Mouse (Mus musculus) lung, adult 2 months (tissue): ENCODE measurements around the gene Stt3b. TPM values are rescaled to one million over a fixed set of nuclear protein-coding genes. Genes with fewer than 3 reads are reported as not detected.
"Not testable (repeated sequence)": the region's sequence is repeated elsewhere in the genome, so short reads cannot be mapped to it uniquely, and the experiment has no call there.

ENCODE experiments used
- DNase-seq: peaks from one replicate; pipeline ENCODE4 v3.0.0; 2022
- H3K4me1 ChIP-seq: fragments of 200-500 bp; 2 replicates; pipeline ENCODE4 v1.6.1; 2011; ENCODE audit warnings: low read length; ENCODE audit not compliant: control insufficient read depth, insufficient read depth
- H3K4me3 ChIP-seq: fragments of 200-500 bp; replicated peaks from 2 replicates; pipeline ENCODE3; 2011; ENCODE audit warnings: low read depth, mild to moderate bottlenecking, control low read depth, low read length; ENCODE audit errors: extremely low read depth
- CTCF ChIP-seq: fragments of 200-500 bp; IDR thresholded peaks from 2 replicates; pipeline ENCODE4 v1.5.1; 2011; ENCODE audit warnings: mild to moderate bottlenecking, low read length, control low read depth; ENCODE audit not compliant: insufficient read depth
- POLR2A ChIP-seq: fragments of 200-500 bp; IDR thresholded peaks from 2 replicates; pipeline ENCODE4 v1.6.1; 2011; ENCODE audit warnings: low read depth, mild to moderate bottlenecking, control low read depth, low read length, borderline replicate concordance; ENCODE audit errors: extremely low read depth
- WGBS: fragments of 180-500 bp; shearing (Covaris S2); methylation state at CpG from one replicate; pipeline ENCODE4 v1.1.7; 2018; 5-methylcytosine and 5-hydroxymethylcytosine counted together
- polyA plus RNA-seq: library from polyadenylated mRNA; depleted of rRNA; stranded (reverse); fragments of >200 nt; gene quantifications from 2 replicates; pipeline ENCODE4 v1.2.3, GENCODE M21; 2012

Stt3b gene
- polyA plus RNA-seq, 1 experiment = 50.4 TPM

DNA sequence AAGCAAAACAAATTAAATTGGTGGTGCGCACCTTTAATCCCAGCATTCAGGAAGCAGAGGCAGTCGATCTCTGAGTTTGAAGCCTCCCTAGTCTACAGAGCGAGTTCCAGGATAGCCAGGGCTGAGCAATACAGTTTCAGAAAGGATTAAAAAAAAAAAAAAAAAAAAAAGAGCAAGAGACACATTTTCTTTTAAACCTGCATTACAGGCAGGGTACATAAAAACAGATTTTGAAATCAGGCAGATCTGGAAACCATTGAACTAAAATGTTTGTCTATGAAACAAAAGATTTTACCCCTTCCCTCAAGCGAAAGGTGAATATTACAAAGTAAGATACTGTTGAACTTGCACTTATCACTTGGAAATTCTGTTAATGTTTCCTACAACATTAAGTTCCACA lies 6.1 kb downstream of the Stt3b start:
- no peak for DNase-seq
- TF ChIP-seq CTCF = no peak
- TF ChIP-seq POLR2A = no peak
- peaks cover 24% of the 10 kb centered on the region for H3K4me1 ChIP-seq
- WGBS = 74% methylated on average over 4 of the region's 4 CpGs
- H3K4me3 ChIP-seq = no peak overlapping the region

DNA sequence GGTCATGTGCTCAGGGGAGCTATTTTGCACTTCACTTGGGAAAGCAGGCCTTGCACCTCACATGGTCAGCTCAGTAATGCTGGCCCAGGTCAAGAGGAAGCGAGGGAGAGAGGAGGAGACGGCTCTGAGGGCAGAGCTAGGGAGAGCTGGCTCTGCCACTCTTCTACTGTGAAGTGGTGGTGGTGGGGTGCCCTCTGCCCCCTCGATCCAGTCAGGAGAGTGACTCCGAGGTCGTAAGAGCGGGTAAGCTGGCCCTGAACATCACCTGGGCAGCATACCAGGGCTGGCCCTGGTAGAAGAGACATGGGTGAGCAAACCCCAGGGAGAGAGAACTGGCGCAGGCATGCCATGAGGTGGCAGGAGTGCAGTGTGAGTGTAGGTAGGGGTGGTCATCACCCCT lies 8.6 kb downstream of the Stt3b start:
- 63% methylated on average over 7 of the region's 7 CpGs for WGBS
- 0 out of 2 replicates have a peak, but pooled peaks have one; percentile 11 for TF ChIP-seq CTCF
- TF ChIP-seq POLR2A = no peak

DNA sequence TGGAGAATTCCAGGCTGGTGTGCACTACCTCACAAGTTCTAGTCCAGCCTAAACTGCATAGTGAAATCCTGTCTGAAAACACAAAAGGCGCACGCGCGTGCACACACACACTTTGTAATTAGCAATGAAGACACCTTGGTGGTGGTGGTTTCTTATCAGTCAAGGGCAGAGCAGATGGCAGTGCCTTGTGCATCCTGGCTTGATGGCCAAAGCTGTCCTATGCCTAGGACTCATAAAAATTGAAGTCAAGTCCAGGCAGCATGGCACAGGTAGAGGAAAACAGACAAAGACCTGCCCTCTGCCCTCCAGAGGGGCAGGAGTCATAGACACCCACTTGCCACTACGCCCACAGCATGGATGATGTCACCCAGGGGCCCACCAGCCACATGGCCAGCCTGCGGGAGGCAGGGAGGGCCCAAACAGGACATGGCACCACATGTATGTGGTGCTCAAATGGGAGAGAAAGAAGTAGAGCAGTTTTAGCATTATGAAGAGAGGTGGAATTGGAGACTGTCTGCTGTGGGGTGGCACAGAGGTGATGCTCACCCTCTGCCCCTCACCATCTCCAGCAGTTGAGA lies 9.1 kb downstream of the Stt3b start:
- Histone ChIP-seq H3K4me1 (peaks cover 25% of the 10 kb centered on the region), H3K4me3 (no peak overlapping the region)
- WGBS = 87% methylated on average over 6 of the region's 6 CpGs
- no peak for TF ChIP-seq POLR2A
- no peak for TF ChIP-seq CTCF
- DNase-seq = no peak

More for the DNA sequence above, 8.6 kb downstream of the Stt3b start:
- Histone ChIP-seq H3K4me1 (peaks cover 28% of the 10 kb centered on the region), H3K4me3 (no peak overlapping the region)
- peak; percentile 14 for DNase-seq

- DNase-seq = no peak
- Histone ChIP-seq H3K4me1 (peaks cover 22% of the 10 kb centered on the region), H3K4me3 (no peak overlapping the region)
- whole genome bisulfite sequencing = 33% methylated on average over 7 of the region's 7 CpGs
- TF ChIP-seq CTCF = no peak
- no peak for TF ChIP-seq POLR2A
Measured at GRCm38 (mm10) chr9:115296738-115297137, 13.5 kb downstream of the Stt3b start.

GRCm38 (mm10) chr9:115293920-115294594 lies 16.2 kb downstream of the Stt3b start:
- WGBS = 83% methylated on average over 10 of the region's 10 CpGs

DNA sequence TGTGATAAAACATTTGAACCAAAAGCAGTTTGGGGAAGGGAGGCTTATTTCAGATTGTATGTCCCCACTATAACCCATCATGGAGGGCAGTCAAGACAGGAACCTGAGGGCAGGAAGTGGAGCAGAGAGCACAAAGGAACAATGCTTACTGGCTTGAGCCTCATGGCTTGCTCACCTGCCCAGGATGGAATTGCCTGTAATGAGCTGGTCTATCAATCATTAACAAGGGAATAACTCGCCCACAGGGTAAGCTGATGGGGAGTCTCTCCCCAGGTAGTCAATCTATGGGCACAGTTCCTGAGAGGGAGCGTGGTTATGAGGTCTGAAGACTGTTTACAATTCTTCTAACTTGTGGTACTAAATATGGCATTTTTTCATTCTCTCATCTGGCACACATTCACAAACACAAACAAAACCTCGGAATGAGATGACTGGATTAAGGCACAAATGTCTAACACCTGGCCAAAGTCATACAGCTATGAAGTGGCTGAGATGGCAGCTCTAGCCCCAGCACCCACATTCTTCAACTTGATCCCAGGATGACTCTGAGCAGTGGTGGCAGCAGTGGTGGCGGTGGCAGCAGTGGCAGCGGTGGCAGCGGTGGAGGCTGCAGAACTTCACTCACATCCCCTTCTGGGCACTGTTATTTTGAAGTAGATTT lies 22.3 kb downstream of the Stt3b start:
- peaks cover 23% of the 10 kb centered on the region for H3K4me1 ChIP-seq
- 59% methylated on average over 6 of the region's 6 CpGs for WGBS
- no peak overlapping the region for H3K4me3 ChIP-seq
- no peak for DNase-seq
- TF ChIP-seq CTCF = no peak
- no peak for TF ChIP-seq POLR2A

More at GRCm38 (mm10) chr9:115293920-115294594, 16.2 kb downstream of the Stt3b start:
- TF ChIP-seq CTCF (no peak), POLR2A (no peak)
- Histone ChIP-seq H3K4me3 (no peak overlapping the region), H3K4me1 (peaks cover 19% of the 10 kb centered on the region)
- no peak for DNase-seq

GRCm38 (mm10) chr9:115284385-115284784 lies 25.8 kb downstream of the Stt3b start:
- no peak for DNase-seq

DNA sequence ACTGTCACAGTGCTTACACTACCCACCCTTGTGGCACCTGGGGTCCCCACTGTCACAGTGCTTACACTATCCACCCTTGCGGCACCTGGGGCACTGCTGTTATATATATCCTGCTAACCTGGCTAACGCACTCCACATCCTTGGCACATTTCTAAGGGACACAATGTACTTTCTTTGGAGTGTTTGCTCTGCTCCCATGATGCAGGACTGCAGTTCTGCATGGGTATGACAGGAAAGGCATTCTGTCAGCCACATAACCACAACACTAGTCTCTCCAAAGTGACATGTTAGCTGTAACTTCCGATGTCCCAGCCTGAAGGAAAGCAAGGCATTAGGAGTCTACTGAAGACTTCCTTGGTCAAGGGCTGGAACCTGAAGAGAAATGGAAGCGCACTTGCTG lies 26.8 kb downstream of the Stt3b start:
- no peak for DNase-seq
- peaks cover 11% of the 10 kb centered on the region for H3K4me1 ChIP-seq
- 66% methylated on average over 4 of the region's 4 CpGs for WGBS
- TF ChIP-seq POLR2A = no peak
- TF ChIP-seq CTCF = no peak
- no peak overlapping the region for H3K4me3 ChIP-seq

More at GRCm38 (mm10) chr9:115284385-115284784, 25.8 kb downstream of the Stt3b start:
- Histone ChIP-seq H3K4me3 (no peak overlapping the region), H3K4me1 (peaks cover 13% of the 10 kb centered on the region)
- TF ChIP-seq CTCF = no peak
- TF ChIP-seq POLR2A = no peak
- WGBS = 80% methylated on average over 4 of the region's 4 CpGs

DNA sequence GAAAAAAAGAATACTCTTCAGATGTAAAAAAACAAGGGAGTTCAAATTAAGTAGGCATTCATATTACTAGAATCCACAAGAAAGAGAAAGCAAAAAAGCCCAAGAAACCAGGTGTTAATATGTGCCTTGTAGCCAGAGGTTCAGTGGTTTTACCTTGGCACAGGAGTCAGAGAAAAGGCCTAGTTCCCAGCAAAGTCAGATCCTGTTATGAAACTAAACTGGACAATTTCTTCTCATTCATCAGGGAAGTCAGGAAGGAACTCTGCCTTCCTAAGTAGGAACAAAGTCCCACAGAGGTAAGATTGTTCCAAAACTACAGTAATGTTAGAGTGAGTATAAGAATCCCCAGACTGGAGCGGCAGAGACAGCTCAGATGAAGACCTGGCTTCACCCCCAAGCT lies 31.6 kb downstream of the Stt3b start:
- peaks cover 3% of the 10 kb centered on the region; the same call in 1 of the 2 replicates for H3K4me1 ChIP-seq
- TF ChIP-seq POLR2A = no peak
- TF ChIP-seq CTCF = no peak
- DNase-seq = no peak
- H3K4me3 ChIP-seq = no peak overlapping the region
- 88% methylated on average over 1 of the region's 1 CpGs for WGBS

DNA sequence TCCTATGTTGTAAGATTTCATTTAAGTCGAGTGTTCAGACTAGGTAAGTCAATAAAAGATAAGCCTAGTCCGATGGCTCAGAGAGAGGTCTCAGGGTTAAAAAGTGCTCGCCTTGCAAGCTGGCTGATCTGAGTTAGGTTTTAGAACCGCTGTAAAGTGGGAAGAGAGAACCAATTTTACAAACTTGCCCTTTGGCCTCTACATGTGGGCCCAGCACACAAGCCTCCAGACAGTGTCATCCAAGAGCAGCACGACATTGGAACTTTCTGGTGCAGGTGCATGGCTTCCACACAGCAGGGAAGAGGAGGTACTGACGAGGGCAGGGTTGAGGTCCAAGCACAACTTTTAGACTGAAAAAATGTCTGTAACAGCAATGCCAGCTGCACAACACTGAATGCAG lies 35.4 kb downstream of the Stt3b start:
- no peak for DNase-seq
- WGBS = 73% methylated on average over 6 of the region's 6 CpGs
- H3K4me3 ChIP-seq = no peak overlapping the region
- TF ChIP-seq POLR2A = no peak
- TF ChIP-seq CTCF = no peak
- no peaks in the 10 kb centered on the region for H3K4me1 ChIP-seq

DNA sequence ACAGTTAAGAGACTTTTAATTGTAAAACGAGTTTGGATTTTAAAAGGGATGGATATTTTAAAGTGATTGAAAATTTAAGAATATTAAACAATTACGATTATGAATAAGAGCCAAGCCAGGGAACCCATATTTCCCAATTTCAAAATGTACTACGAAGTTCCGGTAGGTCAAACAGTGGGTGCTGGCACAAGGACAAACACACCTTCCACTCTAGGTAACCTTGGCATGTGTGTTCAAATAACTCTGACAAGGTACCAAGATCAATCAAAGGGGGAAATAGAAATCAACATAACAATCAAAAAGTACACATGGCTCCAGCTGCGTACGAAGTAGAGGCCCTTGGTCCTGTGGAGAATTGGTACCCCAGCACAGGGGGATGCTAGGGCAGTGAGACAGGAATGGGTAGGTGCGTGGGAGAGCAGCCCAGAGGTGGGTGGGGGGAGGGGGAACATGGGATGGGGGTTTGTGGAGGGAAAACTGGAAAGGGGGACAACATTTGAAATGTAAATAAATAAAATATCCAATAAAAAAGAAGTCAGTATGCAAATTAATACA lies 37.0 kb downstream of the Stt3b start:
- DNase-seq = no peak
- Histone ChIP-seq H3K4me1 (no peaks in the 10 kb centered on the region), H3K4me3 (no peak overlapping the region)
- 71% methylated on average over 7 of the region's 7 CpGs for WGBS
- no peak for TF ChIP-seq CTCF
- no peak for TF ChIP-seq POLR2A

- 92% methylated on average over 5 of the region's 5 CpGs for WGBS
- not testable (repeated sequence) for H3K4me1 ChIP-seq, DNase-seq, H3K4me3 ChIP-seq
Measured at GRCm38 (mm10) chr9:115272451-115272850, 37.8 kb downstream of the Stt3b start.
